Mouse (Mus musculus): ENCODE results near the gene Hspa5. TPM values are rescaled to one million over a fixed set of nuclear protein-coding genes. Genes with fewer than 3 reads are reported as not detected.
A peak's percentile ranks its signal among the peaks of the same experiment; 100 is the strongest.
"Not testable (repeated sequence)": the region's sequence is repeated elsewhere in the genome, so short reads cannot be mapped to it uniquely, and the experiment has no call there.

The Hspa5 gene
- polyA plus RNA-seq, 1 experiment from 2014 or later: 940 TPM

GRCm38 (mm10) chr2:34783064-34784020 lies 11.6 kb downstream of the Hspa5 start:
- Histone ChIP-seq H3K4me1 (replicated peaks; ENCODE audit: control insufficient read depth, insufficient read depth, low read length) (no peaks in the 10 kb centered on the region), H3K9ac (ENCODE audit: low read length) (no peak overlapping the region), H3K9me3 (ENCODE audit: control insufficient read depth, low read length) (no peaks in the 10 kb centered on the region), H3K4me3 (ENCODE audit: low read length) (no peak overlapping the region), H3K27me3 (ENCODE audit: control insufficient read depth, insufficient read depth, low read depth, low read length) (no peaks in the 10 kb centered on the region), H3K36me3 (ENCODE audit: control insufficient read depth, insufficient read depth, low read length) (peaks cover 33% of the 10 kb centered on the region), H3K27ac (ENCODE audit: low read length) (no peak overlapping the region), H3K4me2 (ENCODE audit: low read depth, low read length) (no peak overlapping the region)
- WGBS: 76% methylated on average over 14 of the region's 14 CpGs
- ATAC-seq (ENCODE audit: low read depth): no peak

DNA sequence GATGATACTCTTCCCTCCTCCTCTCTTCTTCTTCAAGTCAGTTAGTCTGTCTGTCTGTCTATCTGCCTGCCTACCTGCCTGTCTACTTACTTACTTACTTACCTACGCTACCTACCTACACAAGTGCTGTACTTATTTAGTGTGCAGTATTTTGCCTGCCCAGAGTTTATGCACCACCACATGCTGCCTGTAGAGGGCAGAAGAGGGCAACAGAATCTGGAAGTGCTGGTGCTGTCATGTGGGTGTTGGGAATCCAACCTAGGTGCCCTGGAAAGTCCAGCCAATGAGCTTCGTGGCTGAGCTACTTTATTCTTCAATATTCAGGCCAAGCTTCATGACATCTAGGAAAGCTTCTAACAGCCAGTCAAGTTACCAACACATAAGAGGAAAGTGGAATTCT lies 12.3 kb downstream of the Hspa5 start:
- Histone ChIP-seq H3K4me2 (ENCODE audit: low read depth, low read length) (no peak overlapping the region), H3K36me3 (ENCODE audit: control insufficient read depth, insufficient read depth, low read length) (peaks cover 31% of the 10 kb centered on the region), H3K27me3 (ENCODE audit: control insufficient read depth, insufficient read depth, low read depth, low read length) (no peaks in the 10 kb centered on the region), H3K9ac (ENCODE audit: low read length) (no peak overlapping the region), H3K4me1 (replicated peaks; ENCODE audit: control insufficient read depth, insufficient read depth, low read length) (no peaks in the 10 kb centered on the region), H3K4me3 (ENCODE audit: low read length) (no peak overlapping the region), H3K9me3 (ENCODE audit: control insufficient read depth, low read length) (no peaks in the 10 kb centered on the region), H3K27ac (ENCODE audit: low read length) (no peak overlapping the region)
- 77% methylated on average over 2 of the region's 2 CpGs for WGBS
- no peak for ATAC-seq (ENCODE audit: low read depth)

DNA sequence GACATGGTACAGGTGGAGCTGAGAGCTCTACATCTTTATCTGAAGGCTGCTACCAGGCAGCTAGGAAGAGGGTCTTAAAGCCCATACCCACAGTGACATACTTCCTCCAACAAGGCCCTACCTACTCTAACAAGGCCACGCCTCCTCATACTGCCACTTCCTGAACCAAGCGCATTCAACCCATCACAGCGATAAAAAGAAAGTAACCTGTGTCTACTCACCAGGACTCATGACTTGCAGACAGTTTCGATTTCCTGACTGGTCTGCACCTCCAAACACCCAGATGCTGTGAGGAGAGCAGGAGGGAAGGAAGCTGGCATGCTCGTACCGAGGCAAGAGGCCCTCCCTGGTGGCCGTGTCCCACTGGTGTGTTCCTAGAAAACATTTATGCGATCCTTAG lies 18.5 kb downstream of the Hspa5 start:
- Histone ChIP-seq H3K36me3 (ENCODE audit: control insufficient read depth, insufficient read depth, low read length) (peaks cover 5% of the 10 kb centered on the region; the same call in 1 of the 2 replicates), H3K9ac (ENCODE audit: low read length) (no peak overlapping the region), H3K4me1 (replicated peaks; ENCODE audit: control insufficient read depth, insufficient read depth, low read length) (no peaks in the 10 kb centered on the region), H3K9me3 (ENCODE audit: control insufficient read depth, low read length) (no peaks in the 10 kb centered on the region), H3K27ac (ENCODE audit: low read length) (no peak overlapping the region), H3K4me3 (ENCODE audit: low read length) (no peak overlapping the region), H3K4me2 (ENCODE audit: low read depth, low read length) (no peak overlapping the region), H3K27me3 (ENCODE audit: control insufficient read depth, insufficient read depth, low read depth, low read length) (no peaks in the 10 kb centered on the region)
- no peak for ATAC-seq (ENCODE audit: low read depth)
- 92% methylated on average over 8 of the region's 8 CpGs for WGBS

DNA sequence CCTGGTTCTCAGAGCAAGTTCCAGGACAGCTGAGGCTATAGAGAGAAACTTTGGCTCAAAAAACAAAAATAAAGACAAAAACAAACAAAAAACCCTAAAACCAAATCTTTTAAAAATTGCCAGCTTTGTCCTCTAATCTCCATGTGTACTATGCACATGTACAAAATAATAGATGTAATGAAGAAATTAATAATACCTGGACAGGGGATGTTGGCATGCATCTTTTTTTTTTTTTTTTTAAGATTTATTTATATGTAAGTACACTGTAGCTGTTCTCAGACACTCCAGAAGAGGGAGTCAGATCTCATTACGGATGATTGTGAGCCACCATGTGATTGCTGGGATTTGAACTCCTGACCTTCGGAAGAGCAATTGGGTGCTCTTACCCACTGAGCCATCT lies 20.8 kb downstream of the Hspa5 start:
- H3K4me3 ChIP-seq (ENCODE audit: low read length); H3K4me2 ChIP-seq (ENCODE audit: low read depth, low read length); ATAC-seq (ENCODE audit: low read depth); H3K9me3 ChIP-seq (ENCODE audit: control insufficient read depth, low read length); H3K36me3 ChIP-seq (ENCODE audit: control insufficient read depth, insufficient read depth, low read length); H3K27ac ChIP-seq (ENCODE audit: low read length); H3K27me3 ChIP-seq (ENCODE audit: control insufficient read depth, insufficient read depth, low read depth, low read length); H3K4me1 ChIP-seq (replicated peaks; ENCODE audit: control insufficient read depth, insufficient read depth, low read length); H3K9ac ChIP-seq (ENCODE audit: low read length): not testable (repeated sequence)
- 84% methylated on average over 2 of the region's 2 CpGs for WGBS

GRCm38 (mm10) chr2:34794511-34794910 lies 22.7 kb downstream of the Hspa5 start:
- 92% methylated on average over 2 of the region's 2 CpGs for WGBS
- Histone ChIP-seq H3K9ac (ENCODE audit: low read length) (no peak overlapping the region), H3K36me3 (ENCODE audit: control insufficient read depth, insufficient read depth, low read length) (no peaks in the 10 kb centered on the region), H3K4me3 (ENCODE audit: low read length) (no peak overlapping the region), H3K4me1 (replicated peaks; ENCODE audit: control insufficient read depth, insufficient read depth, low read length) (peaks cover 4% of the 10 kb centered on the region; the same call in 1 of the 2 replicates), H3K27ac (ENCODE audit: low read length) (no peak overlapping the region), H3K9me3 (ENCODE audit: control insufficient read depth, low read length) (no peaks in the 10 kb centered on the region), H3K4me2 (ENCODE audit: low read depth, low read length) (no peak overlapping the region), H3K27me3 (ENCODE audit: control insufficient read depth, insufficient read depth, low read depth, low read length) (no peaks in the 10 kb centered on the region)
- ATAC-seq (ENCODE audit: low read depth): no peak

GRCm38 (mm10) chr2:34795426-34795825 lies 23.7 kb downstream of the Hspa5 start:
- peaks cover 9% of the 10 kb centered on the region for H3K4me1 ChIP-seq (replicated peaks; ENCODE audit: control insufficient read depth, insufficient read depth, low read length)
- no peak overlapping the region for H3K4me2 ChIP-seq (ENCODE audit: low read depth, low read length)
- H3K9ac ChIP-seq (ENCODE audit: low read length): no peak overlapping the region
- 83% methylated on average over 7 of the region's 7 CpGs for WGBS
- no peak for ATAC-seq (ENCODE audit: low read depth)
- no peaks in the 10 kb centered on the region for H3K36me3 ChIP-seq (ENCODE audit: control insufficient read depth, insufficient read depth, low read length)
- no peak overlapping the region for H3K27ac ChIP-seq (ENCODE audit: low read length)
- no peak overlapping the region for H3K4me3 ChIP-seq (ENCODE audit: low read length)
- H3K27me3 ChIP-seq (ENCODE audit: control insufficient read depth, insufficient read depth, low read depth, low read length): no peaks in the 10 kb centered on the region
- no peaks in the 10 kb centered on the region for H3K9me3 ChIP-seq (ENCODE audit: control insufficient read depth, low read length)

DNA sequence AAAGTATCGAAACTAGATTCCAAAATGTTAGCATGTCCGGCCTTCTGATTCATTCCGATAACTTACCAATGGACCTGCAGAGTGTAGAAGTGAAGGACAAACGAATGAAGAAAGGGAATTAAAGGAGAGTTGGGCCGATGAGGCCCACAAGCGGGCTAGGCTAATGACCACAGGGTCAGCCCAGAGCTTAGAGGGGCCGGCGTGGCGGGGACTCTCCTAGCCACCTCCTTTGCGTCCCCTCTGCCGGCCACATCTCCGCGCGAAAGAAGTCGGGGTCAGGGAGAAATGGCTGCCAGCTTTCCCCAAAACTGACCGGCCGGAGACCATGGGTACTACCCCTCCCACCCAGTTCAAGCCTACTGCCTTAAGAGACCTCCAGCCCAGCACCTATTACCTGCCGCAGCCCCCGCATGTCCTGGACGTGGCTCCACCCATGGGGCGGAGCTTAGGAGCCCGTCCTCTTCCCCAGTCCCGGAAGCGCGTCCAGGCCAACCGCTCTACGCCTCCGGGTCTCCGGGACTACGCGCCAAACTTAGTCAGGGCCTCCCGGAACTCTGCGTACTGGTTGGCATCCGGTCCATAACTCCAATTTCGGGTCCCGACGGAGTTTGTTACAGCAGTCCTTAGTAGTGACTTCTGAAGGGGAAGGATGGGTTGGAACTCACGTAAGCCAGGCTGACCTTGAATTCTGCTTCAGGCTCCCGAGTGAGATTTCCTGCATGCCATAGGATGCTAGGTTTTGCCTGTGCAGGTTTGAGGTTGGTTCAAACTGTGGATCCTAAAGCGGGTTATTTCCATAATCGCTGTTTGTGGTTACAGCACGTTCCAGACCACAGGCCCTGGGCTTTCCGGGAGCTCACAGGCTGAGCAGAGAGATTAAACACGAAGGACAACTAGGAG lies 27.8 kb downstream of the Hspa5 start, which contains the start of gene Rabepk:
Gene Rabepk, minus strand, starts transcription at position 556 of the 900 bp plus-strand sequence.
- ATAC-seq (ENCODE audit: low read depth): peak; percentile 83
- Histone ChIP-seq H3K4me2 (ENCODE audit: low read depth, low read length) (peak within 1 kb of the TSS; percentile 69), H3K4me3 (ENCODE audit: low read length) (peak within 1 kb of the TSS; percentile 83), H3K27me3 (ENCODE audit: control insufficient read depth, insufficient read depth, low read depth, low read length) (no peaks in the 10 kb centered on the region), H3K9me3 (ENCODE audit: control insufficient read depth, low read length) (no peaks in the 10 kb centered on the region), H3K36me3 (ENCODE audit: control insufficient read depth, insufficient read depth, low read length) (0 out of 2 replicates have a peak, but pooled peaks cover 2% of the 10 kb centered on the region), H3K27ac (ENCODE audit: low read length) (peak within 1 kb of the TSS; percentile 89), H3K4me1 (replicated peaks; ENCODE audit: control insufficient read depth, insufficient read depth, low read length) (peaks cover 20% of the 10 kb centered on the region), H3K9ac (ENCODE audit: low read length) (peak within 1 kb of the TSS; percentile 88)
- 2% methylated on average over 44 of the region's 44 CpGs for WGBS

GRCm38 (mm10) chr2:34800371-34800770 lies 28.6 kb downstream of the Hspa5 start:
- no peak overlapping the region for H3K9ac ChIP-seq (ENCODE audit: low read length)
- H3K36me3 ChIP-seq (ENCODE audit: control insufficient read depth, insufficient read depth, low read length): peaks cover 5% of the 10 kb centered on the region; the same call in 1 of the 2 replicates
- WGBS: 76% methylated on average over 7 of the region's 7 CpGs
- H3K4me2 ChIP-seq (ENCODE audit: low read depth, low read length): peak overlapping the region; percentile 69
- no peaks in the 10 kb centered on the region for H3K27me3 ChIP-seq (ENCODE audit: control insufficient read depth, insufficient read depth, low read depth, low read length)
- no peak for ATAC-seq (ENCODE audit: low read depth)
- H3K4me1 ChIP-seq (replicated peaks; ENCODE audit: control insufficient read depth, insufficient read depth, low read length): peaks cover 20% of the 10 kb centered on the region
- H3K4me3 ChIP-seq (ENCODE audit: low read length): peak overlapping the region; percentile 83; the same call in 1 of the 2 replicates
- H3K27ac ChIP-seq (ENCODE audit: low read length): no peak overlapping the region
- H3K9me3 ChIP-seq (ENCODE audit: control insufficient read depth, low read length): no peaks in the 10 kb centered on the region

Measured in lung, embryonic 16.5 days (tissue).